Mouse (Mus musculus) lung, postnatal 0 days (tissue): ENCODE results near the gene Clec2d.

Experiments used
- CTCF ChIP-seq: IDR thresholded peaks from 2 replicates; pipeline ENCODE4 v1.5.1; 2016; ENCODE audit warnings: antibody characterized with exemption, mild to moderate bottlenecking
- EP300 ChIP-seq: IDR thresholded peaks from 2 replicates; pipeline ENCODE4 v1.6.1; 2016; ENCODE audit warnings: antibody characterized with exemption, mild to moderate bottlenecking, control low read depth

- TF ChIP-seq CTCF: no peak
- TF ChIP-seq EP300: no peak
These were observed 21.9 kb downstream of the Clec2d start for GRCm38 (mm10) chr6:129202306-129202705.
